Mouse (Mus musculus) ES-E14 (cell line): Measurements from ENCODE around the gene Ephb1.

Experiments used
- CHD2 ChIP-seq: IDR thresholded peaks from 2 replicates; pipeline ENCODE4 v1.6.1; 2014; ENCODE audit warnings: mild to moderate bottlenecking, low read depth, low read length, inconsistent platforms
- HCFC1 ChIP-seq: IDR thresholded peaks from 2 replicates; pipeline ENCODE4 v1.6.1; 2012; ENCODE audit warnings: low read length, inconsistent platforms, borderline replicate concordance; ENCODE audit not compliant: insufficient read depth
- MAFK ChIP-seq: IDR thresholded peaks from 2 replicates; pipeline ENCODE4 v1.6.1; 2014; ENCODE audit warnings: mild to moderate bottlenecking, low read depth, low read length, inconsistent platforms; ENCODE audit not compliant: insufficient read depth
- ZC3H11A ChIP-seq: IDR thresholded peaks from 2 replicates; pipeline ENCODE4 v1.6.1; 2012; ENCODE audit warnings: low read depth, mild to moderate bottlenecking, inconsistent platforms, low read length, borderline replicate concordance
- ZNF384 ChIP-seq: IDR thresholded peaks from 2 replicates; pipeline ENCODE4 v1.6.1; 2012; ENCODE audit warnings: low read depth, low read length, inconsistent platforms

DNA sequence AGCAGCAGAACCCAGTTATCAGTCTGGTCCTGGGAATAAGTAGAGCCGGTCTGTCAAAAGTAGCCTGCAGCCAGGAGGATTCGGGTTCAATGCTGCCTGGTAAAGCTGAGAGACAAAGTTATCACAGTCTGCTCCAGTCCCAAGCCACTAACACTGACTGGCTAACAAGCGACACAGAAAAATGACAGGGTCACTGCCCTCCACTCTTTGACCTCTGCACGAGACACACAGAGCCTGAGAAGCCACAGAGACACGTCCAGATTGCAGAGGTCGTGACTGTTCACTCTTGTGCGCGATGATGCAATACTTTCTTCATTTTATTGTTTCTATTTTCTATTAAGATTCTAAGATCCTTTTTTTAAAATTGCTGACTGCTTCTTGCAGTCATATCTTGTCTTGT is 33.8 kb upstream of the Ephb1 start:
- no peak for TF ChIP-seq MAFK
- TF ChIP-seq CHD2: no peak
- TF ChIP-seq ZC3H11A: no peak
- no peak for TF ChIP-seq ZNF384
- no peak for TF ChIP-seq HCFC1
